Mouse (Mus musculus): ENCODE data around the gene Ubiad1. TPM values are rescaled to one million over a fixed set of nuclear protein-coding genes. Genes with fewer than 3 reads are reported as not detected.

Gene Ubiad1
- polyA plus RNA-seq, 1 experiment from 2014 or later, result 19.2 TPM

- Histone ChIP-seq H3K9me3 (ENCODE audit: low read depth, low read length) (no peaks in the 10 kb centered on the region), H3K9ac (no peak overlapping the region), H3K4me2 (no peak overlapping the region), H3K27me3 (ENCODE audit: insufficient read depth, low read length) (no peaks in the 10 kb centered on the region), H3K27ac (ENCODE audit: low read depth) (no peak overlapping the region), H3K4me3 (ENCODE audit: low read depth, low read length) (no peak overlapping the region), H3K4me1 (ENCODE audit: insufficient read depth) (no peaks in the 10 kb centered on the region), H3K36me3 (ENCODE audit: insufficient read depth) (peaks cover 91% of the 10 kb centered on the region)
- ATAC-seq (ENCODE audit: insufficient read depth) (no peak), DNase-seq (no peak)
- 91% methylated on average over 5 of the region's 5 CpGs for WGBS
- TF ChIP-seq CTCF (IDR thresholded peaks at IDR 0.05; ENCODE audit: low read depth), result no peak
Measured at GRCm38 (mm10) chr4:148473496-148473895, 28.9 kb upstream of the Ubiad1 start.

GRCm38 (mm10) chr4:148472436-148473174 lies 28.0 kb upstream of the Ubiad1 start:
- Histone ChIP-seq H3K9me3 (ENCODE audit: low read depth, low read length) (no peaks in the 10 kb centered on the region), H3K36me3 (ENCODE audit: insufficient read depth) (peaks cover 93% of the 10 kb centered on the region), H3K4me2 (no peak overlapping the region), H3K4me1 (ENCODE audit: insufficient read depth) (no peaks in the 10 kb centered on the region), H3K4me3 (ENCODE audit: low read depth, low read length) (no peak overlapping the region), H3K9ac (no peak overlapping the region), H3K27ac (ENCODE audit: low read depth) (no peak overlapping the region), H3K27me3 (ENCODE audit: insufficient read depth, low read length) (no peaks in the 10 kb centered on the region)
- TF ChIP-seq CTCF (IDR thresholded peaks at IDR 0.05; ENCODE audit: low read depth), result no peak
- 90% methylated on average over 8 of the region's 8 CpGs for WGBS
- ATAC-seq (ENCODE audit: insufficient read depth) (no peak), DNase-seq (no peak)

- Histone ChIP-seq H3K36me3 (ENCODE audit: insufficient read depth) (peaks cover 94% of the 10 kb centered on the region), H3K9ac (no peak overlapping the region), H3K27ac (ENCODE audit: low read depth) (no peak overlapping the region), H3K9me3 (ENCODE audit: low read depth, low read length) (no peaks in the 10 kb centered on the region), H3K4me3 (ENCODE audit: low read depth, low read length) (no peak overlapping the region), H3K4me2 (no peak overlapping the region), H3K27me3 (ENCODE audit: insufficient read depth, low read length) (no peaks in the 10 kb centered on the region), H3K4me1 (ENCODE audit: insufficient read depth) (no peaks in the 10 kb centered on the region)
- no peak for ATAC-seq (ENCODE audit: insufficient read depth)
- no peak for DNase-seq
- 87% methylated on average over 10 of the region's 10 CpGs for WGBS
- TF ChIP-seq CTCF (IDR thresholded peaks at IDR 0.05; ENCODE audit: low read depth), result no peak
Measured at GRCm38 (mm10) chr4:148471363-148471806, 26.8 kb upstream of the Ubiad1 start.

GRCm38 (mm10) chr4:148469487-148470252 lies 25.1 kb upstream of the Ubiad1 start:
- Histone ChIP-seq H3K4me3 (ENCODE audit: low read depth, low read length) (no peak overlapping the region), H3K27me3 (ENCODE audit: insufficient read depth, low read length) (no peaks in the 10 kb centered on the region), H3K9ac (no peak overlapping the region), H3K4me2 (no peak overlapping the region), H3K9me3 (ENCODE audit: low read depth, low read length) (no peaks in the 10 kb centered on the region), H3K36me3 (ENCODE audit: insufficient read depth) (peaks cover 93% of the 10 kb centered on the region), H3K27ac (ENCODE audit: low read depth) (no peak overlapping the region), H3K4me1 (ENCODE audit: insufficient read depth) (no peaks in the 10 kb centered on the region)
- TF ChIP-seq CTCF (IDR thresholded peaks at IDR 0.05; ENCODE audit: low read depth), result no peak
- ATAC-seq (ENCODE audit: insufficient read depth) (no peak), DNase-seq (no peak)
- 92% methylated on average over 11 of the region's 11 CpGs for WGBS

GRCm38 (mm10) chr4:148468396-148468795 lies 23.8 kb upstream of the Ubiad1 start:
- H3K4me2 ChIP-seq, result no peak overlapping the region
- H3K27ac ChIP-seq (ENCODE audit: low read depth), result no peak overlapping the region
- 88% methylated on average over 10 of the region's 10 CpGs for WGBS
- H3K27me3 ChIP-seq (ENCODE audit: insufficient read depth, low read length), result no peaks in the 10 kb centered on the region
- no peak for DNase-seq
- no peaks in the 10 kb centered on the region for H3K9me3 ChIP-seq (ENCODE audit: low read depth, low read length)
- H3K4me1 ChIP-seq (ENCODE audit: insufficient read depth), result no peaks in the 10 kb centered on the region
- peaks cover 97% of the 10 kb centered on the region for H3K36me3 ChIP-seq (ENCODE audit: insufficient read depth)
- H3K4me3 ChIP-seq (ENCODE audit: low read depth, low read length), result no peak overlapping the region
- no peak for ATAC-seq (ENCODE audit: insufficient read depth)
- TF ChIP-seq CTCF (IDR thresholded peaks at IDR 0.05; ENCODE audit: low read depth), result no peak
- H3K9ac ChIP-seq, result no peak overlapping the region

GRCm38 (mm10) chr4:148466511-148467079 lies 22.0 kb upstream of the Ubiad1 start:
- Histone ChIP-seq H3K4me1 (ENCODE audit: insufficient read depth) (no peaks in the 10 kb centered on the region), H3K9ac (no peak overlapping the region), H3K4me2 (no peak overlapping the region), H3K4me3 (ENCODE audit: low read depth, low read length) (no peak overlapping the region), H3K9me3 (ENCODE audit: low read depth, low read length) (no peaks in the 10 kb centered on the region), H3K27ac (ENCODE audit: low read depth) (no peak overlapping the region), H3K27me3 (ENCODE audit: insufficient read depth, low read length) (no peaks in the 10 kb centered on the region), H3K36me3 (ENCODE audit: insufficient read depth) (peaks cover 95% of the 10 kb centered on the region)
- DNase-seq (no peak), ATAC-seq (ENCODE audit: insufficient read depth) (no peak)
- 92% methylated on average over 5 of the region's 5 CpGs for WGBS
- no peak for TF ChIP-seq CTCF (IDR thresholded peaks at IDR 0.05; ENCODE audit: low read depth)

- no peak overlapping the region for H3K4me3 ChIP-seq (ENCODE audit: low read depth, low read length)
- no peak overlapping the region for H3K4me2 ChIP-seq
- no peak overlapping the region for H3K9ac ChIP-seq
- no peaks in the 10 kb centered on the region for H3K9me3 ChIP-seq (ENCODE audit: low read depth, low read length)
- H3K27me3 ChIP-seq (ENCODE audit: insufficient read depth, low read length), result no peaks in the 10 kb centered on the region
- TF ChIP-seq CTCF (IDR thresholded peaks at IDR 0.05; ENCODE audit: low read depth), result no peak
- ATAC-seq (ENCODE audit: insufficient read depth) (no peak), DNase-seq (no peak)
- 93% methylated on average over 12 of the region's 12 CpGs for WGBS
- no peaks in the 10 kb centered on the region for H3K4me1 ChIP-seq (ENCODE audit: insufficient read depth)
- no peak overlapping the region for H3K27ac ChIP-seq (ENCODE audit: low read depth)
- H3K36me3 ChIP-seq (ENCODE audit: insufficient read depth), result peaks cover 93% of the 10 kb centered on the region
Measured at GRCm38 (mm10) chr4:148464869-148465268, 20.3 kb upstream of the Ubiad1 start.

Data from lung, embryonic 14.5 days (tissue).